Comparison of ENCODE assay signal across 18 mouse cellular contexts in genomic region chr11:94441752-94442151, GRCm38 (mm10). TPM values are rescaled to one million over a fixed set of nuclear protein-coding genes. Genes with fewer than 3 reads are reported as not detected.
DNase-seq lines count a peak whose midpoint lies in the region; ATAC-seq and TF ChIP-seq lines count a peak whose summit lies in the region.
"Had no signal": no experiment of that assay in that cellular context is flagged by ENCODE, and none has a peak within 500 bp of the region (broad histone marks: within the 10 kb centered on the region; RNA-seq: fewer than 3 reads in every experiment).

No protein-coding gene starts in this region.

- intact Hi-C loops in heart, postnatal 36 days (cut with DNase I) = no loop called here

- no peaks in the 10 kb centered on the region for H3K36me3 ChIP-seq in heart, embryonic 11.5 days (ENCODE audit: control insufficient read depth, insufficient read depth, low read length)
- H3K36me3 ChIP-seq in embryonic facial prominence, embryonic 10.5 days (replicated peaks) = peaks cover 68% of the 10 kb centered on the region
- H3K36me3 ChIP-seq in hindbrain, postnatal 0 days (ENCODE audit: insufficient read depth, low read length) = no peaks in the 10 kb centered on the region; the same call in 1 of the 2 replicates
- H3K36me3 ChIP-seq in midbrain, embryonic 14.5 days (ENCODE audit: control insufficient read depth, insufficient read depth, low read length) = peaks cover 23% of the 10 kb centered on the region
- H3K36me3 ChIP-seq: intestine, embryonic 15.5 days; liver, embryonic 12.5 days; lung, embryonic 15.5 days had no signal

- H3K9ac ChIP-seq in heart, embryonic 11.5 days (ENCODE audit: low read depth, low read length) = no peak overlapping the region
- no peak overlapping the region for H3K9ac ChIP-seq in hindbrain, postnatal 0 days (replicated peaks; ENCODE audit: low read length)
- H3K9ac ChIP-seq in midbrain, embryonic 14.5 days (replicated peaks; ENCODE audit: low read length) = no peak overlapping the region
- H3K9ac ChIP-seq: embryonic facial prominence, embryonic 12.5 days; intestine, embryonic 15.5 days; liver, embryonic 12.5 days; lung, embryonic 15.5 days had no signal

- H3K27me3 ChIP-seq in heart, embryonic 11.5 days (ENCODE audit: control insufficient read depth, insufficient read depth, low read length) = peaks cover 6% of the 10 kb centered on the region
- 0 out of 2 replicates have a peak, but pooled peaks cover 22% of the 10 kb centered on the region for H3K27me3 ChIP-seq in embryonic facial prominence, embryonic 10.5 days (replicated peaks; ENCODE audit: low read depth, poor library complexity, severe bottlenecking)
- no peaks in the 10 kb centered on the region for H3K27me3 ChIP-seq in hindbrain, postnatal 0 days (ENCODE audit: insufficient read depth, low read length)
- no peaks in the 10 kb centered on the region for H3K27me3 ChIP-seq in midbrain, embryonic 14.5 days (ENCODE audit: control insufficient read depth, insufficient read depth, low read length)
- H3K27me3 ChIP-seq: embryonic facial prominence, embryonic 12.5 days; intestine, embryonic 15.5 days; lung, embryonic 15.5 days had no signal

- H3K4me2 ChIP-seq in heart, embryonic 11.5 days = no peak overlapping the region
- H3K4me2 ChIP-seq in hindbrain, postnatal 0 days (ENCODE audit: low read depth, low read length) = no peak overlapping the region
- no peak overlapping the region for H3K4me2 ChIP-seq in midbrain, embryonic 14.5 days (ENCODE audit: low read length)
- H3K4me2 ChIP-seq: embryonic facial prominence, embryonic 12.5 days; intestine, embryonic 15.5 days; liver, embryonic 12.5 days; lung, embryonic 15.5 days had no signal

- no peak for DNase-seq in heart, postnatal 36 days
- DNase-seq in embryonic facial prominence, embryonic 10.5 days (ENCODE audit: low spot score) = no peak
- no peak for DNase-seq in hindbrain, postnatal 0 days (ENCODE audit: low spot score)
- no peak for DNase-seq in midbrain, embryonic 14.5 days
- no peak for DNase-seq in Muller cell, postnatal 12 days (ENCODE audit: inconsistent ontology term)
- no peak for DNase-seq in right cerebral cortex, postnatal 4 days
- DNase-seq: cerebellum, adult 11 months; cerebellum, postnatal 25 days; spleen, adult 18-20 months; thymus, postnatal 4 days had no signal

- TF ChIP-seq CTCF in hindbrain, postnatal 0 days (IDR thresholded peaks at IDR 0.05; ENCODE audit: low read depth) = no peak

- ATAC-seq in heart, embryonic 11.5 days (replicated peaks; ENCODE audit: insufficient number of reproducible peaks, low FRiP score, low TSS enrichment) = no peak
- ATAC-seq in hindbrain, postnatal 0 days = no peak
- ATAC-seq in midbrain, embryonic 14.5 days (ENCODE audit: low FRiP score, low TSS enrichment) = no peak
- ATAC-seq: intestine, embryonic 15.5 days; liver, embryonic 12.5 days had no signal

- H3K9me3 ChIP-seq in heart, embryonic 11.5 days (replicated peaks; ENCODE audit: control insufficient read depth, low read length) = no peaks in the 10 kb centered on the region
- no peaks in the 10 kb centered on the region for H3K9me3 ChIP-seq in embryonic facial prominence, embryonic 10.5 days
- H3K9me3 ChIP-seq in hindbrain, postnatal 0 days (ENCODE audit: low read length) = no peaks in the 10 kb centered on the region
- no peaks in the 10 kb centered on the region for H3K9me3 ChIP-seq in midbrain, embryonic 14.5 days (ENCODE audit: control insufficient read depth, low read length)
- H3K9me3 ChIP-seq: embryonic facial prominence, embryonic 12.5 days; intestine, embryonic 15.5 days; liver, embryonic 12.5 days; lung, embryonic 15.5 days had no signal

- peak overlapping the region; percentile 4; the same call in 1 of the 2 replicates for H3K27ac ChIP-seq in heart, embryonic 11.5 days (ENCODE audit: low read depth, low read length)
- H3K27ac ChIP-seq in embryonic facial prominence, embryonic 10.5 days (replicated peaks) = peak overlapping the region; percentile 30; the same call in 1 of the 2 replicates
- 0 out of 2 replicates have a peak overlapping the region, but pooled peaks have one; percentile 11 for H3K27ac ChIP-seq in hindbrain, postnatal 0 days
- H3K27ac ChIP-seq in midbrain, embryonic 14.5 days (replicated peaks; ENCODE audit: low read depth, low read length) = peak overlapping the region; percentile 49; the same call in 1 of the 2 replicates
- H3K27ac ChIP-seq: embryonic facial prominence, embryonic 12.5 days; intestine, embryonic 15.5 days; liver, embryonic 12.5 days; lung, embryonic 15.5 days had no signal

- peaks cover 13% of the 10 kb centered on the region for H3K4me1 ChIP-seq in heart, embryonic 11.5 days (ENCODE audit: control insufficient read depth, insufficient read depth, low read length)
- H3K4me1 ChIP-seq in embryonic facial prominence, embryonic 10.5 days = peaks cover 68% of the 10 kb centered on the region
- H3K4me1 ChIP-seq in hindbrain, postnatal 0 days (ENCODE audit: insufficient read depth, low read length) = peaks cover 24% of the 10 kb centered on the region; the same call in 1 of the 2 replicates
- peaks cover 39% of the 10 kb centered on the region for H3K4me1 ChIP-seq in midbrain, embryonic 14.5 days (ENCODE audit: control insufficient read depth, insufficient read depth, low read length)
- H3K4me1 ChIP-seq: liver, embryonic 12.5 days; lung, embryonic 15.5 days had no signal

- no peak overlapping the region for H3K4me3 ChIP-seq in heart, embryonic 11.5 days (ENCODE audit: low read depth, low read length)
- no peak overlapping the region for H3K4me3 ChIP-seq in embryonic facial prominence, embryonic 10.5 days
- no peak overlapping the region for H3K4me3 ChIP-seq in hindbrain, postnatal 0 days (ENCODE audit: low read length)
- no peak overlapping the region for H3K4me3 ChIP-seq in midbrain, embryonic 14.5 days (replicated peaks; ENCODE audit: low read depth, low read length)
- H3K4me3 ChIP-seq: embryonic facial prominence, embryonic 12.5 days; intestine, embryonic 15.5 days; liver, embryonic 12.5 days; lung, embryonic 15.5 days had no signal

- whole genome bisulfite sequencing in heart, embryonic 11.5 days (ENCODE audit: insufficient replicate concordance) = 54% methylated on average over 9 of the region's 9 CpGs
- 77% methylated on average over 9 of the region's 9 CpGs for WGBS in embryonic facial prominence, embryonic 10.5 days
- WGBS in hindbrain, postnatal 0 days = 48% methylated on average over 9 of the region's 9 CpGs
- 51% methylated on average over 9 of the region's 9 CpGs for WGBS in midbrain, embryonic 14.5 days

RNA-seq across cellular contexts. Expression of gene Cacna1g, which starts 32.2 kb away (rescaled TPM):
- 2.7 and 4.3 TPM in 2 replicates for polyA plus RNA-seq in heart, embryonic 11.5 days (2014; fragmentation: Nextera tagmentation; extraction: Ambion mirVana)
- 10 to 100 TPM; 13.8 to 14.2 TPM for total RNA-seq in heart, postnatal 36 days (2021)
- polyA plus RNA-seq in embryonic facial prominence, embryonic 10.5 days (2016; fragmentation: Nextera tagmentation; extraction: Ambion mirVana) = 6.5 and 13.5 TPM in 2 replicates
- 87.7 and 90.3 TPM in 2 replicates for total RNA-seq in hindbrain, postnatal 0 days (2014; rRNA removed)
- 10.0 and 10.4 TPM in 2 replicates for polyA plus RNA-seq in hindbrain, postnatal 0 days (2015; fragmentation: Nextera tagmentation; extraction: Ambion mirVana)
- 20.1 and 22.7 TPM in 2 replicates for polyA plus RNA-seq in midbrain, embryonic 14.5 days (2014; fragmentation: Nextera tagmentation; extraction: Ambion mirVana)

RNA-seq across cellular contexts. Expression of gene Spata20, which starts 44.2 kb away (rescaled TPM):
- polyA plus RNA-seq in heart, embryonic 11.5 days (2014; fragmentation: Nextera tagmentation; extraction: Ambion mirVana) = 0.15 TPM in 1 of 2 replicates, not detected in the other
- under 1 TPM; 0.42 to 0.62 TPM for total RNA-seq in heart, postnatal 36 days (2021)
- not detected in 2 replicates for polyA plus RNA-seq in embryonic facial prominence, embryonic 10.5 days (2016; fragmentation: Nextera tagmentation; extraction: Ambion mirVana)
- 1.5 and 11.8 TPM in 2 replicates for total RNA-seq in hindbrain, postnatal 0 days (2014; rRNA removed)
- polyA plus RNA-seq in hindbrain, postnatal 0 days (2015; fragmentation: Nextera tagmentation; extraction: Ambion mirVana) = 1.0 and 1.6 TPM in 2 replicates
- 0.42 and 0.54 TPM in 2 replicates for polyA plus RNA-seq in midbrain, embryonic 14.5 days (2014; fragmentation: Nextera tagmentation; extraction: Ambion mirVana)
- total RNA-seq: adrenal gland, adult 18-20 months; gastrocnemius, adult 18-20 months had no signal
- polyA plus RNA-seq: C2C12; liver, embryonic 12.5 days had no signal

RNA-seq across cellular contexts. Expression of gene Abcc3, which starts 49.0 kb away (rescaled TPM):
- 0.34 and 0.96 TPM in 2 replicates for polyA plus RNA-seq in heart, embryonic 11.5 days (2014; fragmentation: Nextera tagmentation; extraction: Ambion mirVana)
- 1 to 10 TPM; 1.7 to 3.9 TPM for total RNA-seq in heart, postnatal 36 days (2021)
- polyA plus RNA-seq in embryonic facial prominence, embryonic 10.5 days (2016; fragmentation: Nextera tagmentation; extraction: Ambion mirVana) = 0.23 and 0.24 TPM in 2 replicates
- 4.5 and 4.7 TPM in 2 replicates for total RNA-seq in hindbrain, postnatal 0 days (2014; rRNA removed)
- polyA plus RNA-seq in hindbrain, postnatal 0 days (2015; fragmentation: Nextera tagmentation; extraction: Ambion mirVana) = 1.0 and 1.8 TPM in 2 replicates
- 0.19 and 0.50 TPM in 2 replicates for polyA plus RNA-seq in midbrain, embryonic 14.5 days (2014; fragmentation: Nextera tagmentation; extraction: Ambion mirVana)

RNA-seq across cellular contexts. Expression of gene Epn3, which starts 58.0 kb away (rescaled TPM):
- 8.2 and 9.1 TPM in 2 replicates for polyA plus RNA-seq in heart, embryonic 11.5 days (2014; fragmentation: Nextera tagmentation; extraction: Ambion mirVana)
- 10 to 100 TPM; 26.7 to 31.2 TPM for total RNA-seq in heart, postnatal 36 days (2021)
- 4.5 and 4.7 TPM in 2 replicates for polyA plus RNA-seq in embryonic facial prominence, embryonic 10.5 days (2016; fragmentation: Nextera tagmentation; extraction: Ambion mirVana)
- total RNA-seq in hindbrain, postnatal 0 days (2014; rRNA removed) = 2.7 and 6.2 TPM in 2 replicates
- polyA plus RNA-seq in hindbrain, postnatal 0 days (2015; fragmentation: Nextera tagmentation; extraction: Ambion mirVana) = 3.6 and 3.7 TPM in 2 replicates
- polyA plus RNA-seq in midbrain, embryonic 14.5 days (2014; fragmentation: Nextera tagmentation; extraction: Ambion mirVana) = 0.23 and 0.43 TPM in 2 replicates
- total RNA-seq: gastrocnemius, adult 18-20 months had no signal
- polyA plus RNA-seq: liver, embryonic 12.5 days had no signal
